ENCODE assay signal across 10 mouse cellular contexts in the genomic region with DNA sequence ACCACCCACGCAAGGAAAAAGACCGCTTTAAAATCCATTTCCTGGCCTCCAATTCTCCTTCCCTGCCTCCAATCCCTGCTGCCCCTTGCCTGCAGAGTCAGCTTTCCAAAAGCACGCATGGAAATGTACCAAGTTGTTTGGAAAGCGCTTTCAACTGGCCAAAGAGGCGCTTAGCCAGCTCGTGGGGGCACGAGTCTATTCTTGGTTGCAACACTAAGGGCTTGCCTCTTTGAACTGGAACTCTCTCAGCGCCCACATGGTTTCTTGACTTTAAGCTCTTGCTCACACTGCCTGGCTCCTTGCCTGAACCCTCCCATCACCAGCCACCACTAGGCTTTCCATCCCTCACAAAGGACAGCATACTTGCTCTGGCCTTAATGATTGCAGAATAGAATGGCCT. TPM values are rescaled to one million over a fixed set of nuclear protein-coding genes. Genes with fewer than 3 reads are reported as not detected.
DNase-seq lines count a peak whose midpoint lies in the region; ATAC-seq and TF ChIP-seq lines count a peak whose summit lies in the region.
"Had no signal": no experiment of that assay in that cellular context is flagged by ENCODE, and none has a peak within 500 bp of the region (broad histone marks: within the 10 kb centered on the region; RNA-seq: fewer than 3 reads in every experiment).

No protein-coding gene starts in this region.

- H3K36me3 ChIP-seq in hindbrain, embryonic 16.5 days (ENCODE audit: control insufficient read depth, insufficient read depth, low read length): no peaks in the 10 kb centered on the region
- no peaks in the 10 kb centered on the region for H3K36me3 ChIP-seq in hindbrain, embryonic 14.5 days (replicated peaks; ENCODE audit: control insufficient read depth, insufficient read depth)
- no peaks in the 10 kb centered on the region for H3K36me3 ChIP-seq in liver, postnatal 0 days (replicated peaks; ENCODE audit: insufficient read depth, low read length)
- H3K36me3 ChIP-seq: embryonic facial prominence, embryonic 15.5 days; midbrain, embryonic 12.5 days had no signal

- no peak for DNase-seq in hindbrain, embryonic 14.5 days (ENCODE audit: low spot score)
- peak; percentile 79 for DNase-seq in adrenal gland, postnatal 10 days
- DNase-seq in liver, postnatal 0 days: no peak
- DNase-seq in urinary bladder, postnatal 25 days (ENCODE audit: low spot score): peak; percentile 49
- DNase-seq in retina, embryonic 14.5 days (ENCODE audit: low spot score): no peak
- DNase-seq in Muller cell, postnatal 12 days (ENCODE audit: inconsistent ontology term): no peak

- no peak overlapping the region for H3K4me2 ChIP-seq in hindbrain, embryonic 16.5 days (ENCODE audit: low read length)
- no peak overlapping the region for H3K4me2 ChIP-seq in hindbrain, embryonic 14.5 days (replicated peaks)
- no peak overlapping the region for H3K4me2 ChIP-seq in liver, postnatal 0 days (ENCODE audit: low read depth, low read length)

- no peak overlapping the region for H3K27ac ChIP-seq in hindbrain, embryonic 16.5 days (ENCODE audit: low read depth, low read length)
- H3K27ac ChIP-seq in hindbrain, embryonic 14.5 days: no peak overlapping the region
- H3K27ac ChIP-seq in liver, postnatal 0 days (ENCODE audit: low read depth): no peak overlapping the region
- H3K27ac ChIP-seq: embryonic facial prominence, embryonic 15.5 days; midbrain, embryonic 12.5 days had no signal

- 77% methylated on average over 8 of the region's 8 CpGs for WGBS in hindbrain, embryonic 16.5 days
- 83% methylated on average over 8 of the region's 8 CpGs for WGBS in hindbrain, embryonic 14.5 days
- WGBS in liver, postnatal 0 days (ENCODE audit: insufficient replicate concordance): 58% methylated on average over 8 of the region's 8 CpGs

- H3K9me3 ChIP-seq in hindbrain, embryonic 16.5 days (ENCODE audit: control insufficient read depth, low read length): 0 out of 2 replicates have a peak, but pooled peaks cover 3% of the 10 kb centered on the region
- H3K9me3 ChIP-seq in hindbrain, embryonic 14.5 days (ENCODE audit: control insufficient read depth, low read length): no peaks in the 10 kb centered on the region
- H3K9me3 ChIP-seq in liver, postnatal 0 days (ENCODE audit: low read length): peaks cover 3% of the 10 kb centered on the region; the same call in 1 of the 2 replicates
- H3K9me3 ChIP-seq: embryonic facial prominence, embryonic 15.5 days; midbrain, embryonic 12.5 days had no signal

- H3K9ac ChIP-seq in hindbrain, embryonic 16.5 days (ENCODE audit: low read depth, low read length): no peak overlapping the region
- no peak overlapping the region for H3K9ac ChIP-seq in hindbrain, embryonic 14.5 days
- H3K9ac ChIP-seq in liver, postnatal 0 days (replicated peaks): no peak overlapping the region
- H3K9ac ChIP-seq: embryonic facial prominence, embryonic 15.5 days; midbrain, embryonic 12.5 days had no signal

- TF ChIP-seq CTCF in liver, postnatal 0 days (IDR thresholded peaks at IDR 0.05; ENCODE audit: low read depth): no peak

- H3K4me3 ChIP-seq in hindbrain, embryonic 16.5 days (ENCODE audit: low read length): no peak overlapping the region
- H3K4me3 ChIP-seq in hindbrain, embryonic 14.5 days (replicated peaks; ENCODE audit: low read length): no peak overlapping the region
- H3K4me3 ChIP-seq in liver, postnatal 0 days (ENCODE audit: low read depth, low read length): no peak overlapping the region
- H3K4me3 ChIP-seq: embryonic facial prominence, embryonic 15.5 days; midbrain, embryonic 12.5 days had no signal

- ATAC-seq in hindbrain, embryonic 16.5 days: 0 out of 2 replicates have a peak, but pooled peaks have one; percentile 48
- ATAC-seq in hindbrain, embryonic 14.5 days (ENCODE audit: low FRiP score): no peak
- peak; percentile 17; the same call in 1 of the 2 replicates for ATAC-seq in granulocyte monocyte progenitor cell, adult 5-6 weeks (replicated peaks; ENCODE audit: poor library complexity, severe bottlenecking)
- ATAC-seq in liver, postnatal 0 days: 0 out of 2 replicates have a peak, but pooled peaks have one; percentile 25

- 0 out of 2 replicates have a peak, but pooled peaks cover 2% of the 10 kb centered on the region for H3K27me3 ChIP-seq in hindbrain, embryonic 16.5 days (replicated peaks; ENCODE audit: control insufficient read depth, insufficient read depth, low read length)
- H3K27me3 ChIP-seq in hindbrain, embryonic 14.5 days (ENCODE audit: control insufficient read depth, insufficient read depth, low read length): no peaks in the 10 kb centered on the region
- H3K27me3 ChIP-seq in liver, postnatal 0 days (ENCODE audit: insufficient read depth, low read length): no peaks in the 10 kb centered on the region
- H3K27me3 ChIP-seq: midbrain, embryonic 12.5 days had no signal

- peaks cover 6% of the 10 kb centered on the region for H3K4me1 ChIP-seq in hindbrain, embryonic 16.5 days (ENCODE audit: control insufficient read depth, insufficient read depth, low read depth, low read length)
- H3K4me1 ChIP-seq in hindbrain, embryonic 14.5 days (replicated peaks; ENCODE audit: control insufficient read depth, insufficient read depth, low read length): no peaks in the 10 kb centered on the region
- H3K4me1 ChIP-seq in liver, postnatal 0 days (ENCODE audit: insufficient read depth): no peaks in the 10 kb centered on the region

- TF ChIP-seq EP300 in liver, postnatal 0 days (IDR thresholded peaks at IDR 0.05; ENCODE audit: low read depth): no peak

RNA-seq across cellular contexts. Expression of a gene that starts 13.2 kb away (rescaled TPM):
- 1.9 and 2.6 TPM in 2 replicates for polyA plus RNA-seq in hindbrain, embryonic 16.5 days (2015; fragmentation: Nextera tagmentation; extraction: Ambion mirVana)
- polyA plus RNA-seq in hindbrain, embryonic 14.5 days (2014; fragmentation: Nextera tagmentation; extraction: Ambion mirVana): 0.51 and 0.87 TPM in 2 replicates
- total RNA-seq in adrenal gland, postnatal 10 days (2021): 10 to 100 TPM; 13.9 to 20.8 TPM
- not detected in 2 replicates for total RNA-seq in granulocyte monocyte progenitor cell, adult 5-6 weeks (2014; fragmentation: Nextera tagmentation)
- total RNA-seq in granulocyte monocyte progenitor cell, adult 5-6 weeks (2017): not detected in 2 replicates
- 0.34 and 0.41 TPM in 2 replicates for polyA plus RNA-seq in liver, postnatal 0 days (2015; fragmentation: Nextera tagmentation; extraction: Ambion mirVana)

Comparison
In these comparisons a context has a peak if more than half of its experiments do, and no peak if none do; other contexts are left out.
1. DNase-seq: peak in adrenal gland, postnatal 10 days (single experiment) and urinary bladder, postnatal 25 days (single experiment); none in hindbrain, embryonic 14.5 days (single experiment), liver, postnatal 0 days (single experiment), retina, embryonic 14.5 days (single experiment) and Muller cell, postnatal 12 days (single experiment).